Comparison of ENCODE assay signal across 49 mouse cellular contexts in genomic region chr10:13222135-13222534, GRCm38 (mm10). TPM values are rescaled to one million over a fixed set of nuclear protein-coding genes. Genes with fewer than 3 reads are reported as not detected.
"Had no signal": no experiment of that assay in that cellular context is flagged by ENCODE, and none has a peak within 500 bp of the region (broad histone marks: within the 10 kb centered on the region; RNA-seq: fewer than 3 reads in every experiment).

No protein-coding gene starts in this region.

- H3K9ac ChIP-seq: heart, embryonic 12.5 days; heart, embryonic 13.5 days; heart, embryonic 15.5 days; hindbrain, embryonic 12.5 days; hindbrain, embryonic 13.5 days; hindbrain, embryonic 14.5 days; hindbrain, embryonic 15.5 days; kidney, embryonic 15.5 days had no signal

- ATAC-seq: hindbrain, embryonic 16.5 days; hindbrain, postnatal 0 days; inflammation-experienced regulatory T-cells, adult 6 months had no signal

- H3K36me3 ChIP-seq: hindbrain, embryonic 13.5 days; hindbrain, embryonic 15.5 days had no signal

- H3K4me2 ChIP-seq: heart, embryonic 11.5 days; heart, embryonic 12.5 days; heart, embryonic 13.5 days; heart, embryonic 15.5 days; hindbrain, embryonic 12.5 days; hindbrain, embryonic 13.5 days; hindbrain, embryonic 14.5 days; hindbrain, embryonic 15.5 days; kidney, embryonic 15.5 days had no signal

- H3K27ac ChIP-seq: heart, embryonic 10.5 days; heart, embryonic 13.5 days; heart, embryonic 15.5 days; hindbrain, embryonic 10.5 days; hindbrain, embryonic 12.5 days; hindbrain, embryonic 13.5 days; hindbrain, embryonic 14.5 days; hindbrain, embryonic 15.5 days; hindbrain, postnatal 0 days; kidney, embryonic 15.5 days; kidney, postnatal 0 days; layer of hippocampus, adult 2 months; left cerebral cortex, adult 2 months had no signal

- H3K27me3 ChIP-seq: heart, embryonic 12.5 days; heart, embryonic 13.5 days; heart, embryonic 15.5 days; hindbrain, embryonic 12.5 days; hindbrain, embryonic 13.5 days; hindbrain, embryonic 15.5 days; kidney, embryonic 15.5 days had no signal

- DNase-seq: heart, postnatal 10 days; heart, postnatal 14 days; heart, postnatal 36 days; heart, postnatal 4 days; kidney, adult 11 months; kidney, adult 18-20 months; kidney, adult 2 months; kidney, adult 8-10 months; kidney, adult 9 months; kidney, postnatal 10 days; kidney, postnatal 14 days; kidney, postnatal 25 days; kidney, postnatal 36 days; kidney, postnatal 4 days; layer of hippocampus, adult 9-11 months; layer of hippocampus, postnatal 36 days had no signal

- H3K4me3 ChIP-seq: heart, embryonic 10.5 days; heart, embryonic 12.5 days; heart, embryonic 13.5 days; heart, embryonic 15.5 days; hindbrain, embryonic 10.5 days; hindbrain, embryonic 12.5 days; hindbrain, embryonic 13.5 days; hindbrain, embryonic 15.5 days; kidney, embryonic 15.5 days; layer of hippocampus, adult 2 months; left cerebral cortex, adult 2 months had no signal

- H3K9me3 ChIP-seq: heart, embryonic 10.5 days; heart, embryonic 12.5 days; heart, embryonic 13.5 days; heart, embryonic 15.5 days; hindbrain, embryonic 10.5 days; hindbrain, embryonic 12.5 days; hindbrain, embryonic 13.5 days; hindbrain, embryonic 15.5 days; kidney, embryonic 15.5 days had no signal

- H3K4me1 ChIP-seq: heart, embryonic 15.5 days; hindbrain, embryonic 13.5 days; hindbrain, embryonic 15.5 days; kidney, embryonic 15.5 days had no signal

RNA-seq across cellular contexts. Expression of gene Zc2hc1b, which starts 44.3 kb away (rescaled TPM):
- total RNA-seq: heart, postnatal 10 days; heart, postnatal 14 days; heart, postnatal 25 days; heart, postnatal 36 days; heart, postnatal 4 days; hematopoietic stem cell, adult 5-6 weeks; hindbrain, postnatal 0 days; layer of hippocampus, adult 18-20 months; layer of hippocampus, adult 2 months; layer of hippocampus, adult 8-10 months; layer of hippocampus, postnatal 10 days; layer of hippocampus, postnatal 14 days; layer of hippocampus, postnatal 25 days; layer of hippocampus, postnatal 36 days; left cerebral cortex, adult 18-20 months; left cerebral cortex, adult 2 months; left cerebral cortex, adult 8-10 months had no signal
- polyA plus RNA-seq: heart, embryonic 10.5 days; heart, embryonic 11.5 days; heart, embryonic 12.5 days; heart, embryonic 13.5 days; heart, embryonic 14.5 days; heart, embryonic 15.5 days; heart, embryonic 16.5 days; heart, postnatal 0 days; hindbrain, embryonic 10.5 days; hindbrain, embryonic 11.5 days; hindbrain, embryonic 12.5 days; hindbrain, embryonic 13.5 days; hindbrain, embryonic 14.5 days; hindbrain, embryonic 15.5 days; hindbrain, embryonic 16.5 days; hindbrain, postnatal 0 days; inflammation-experienced regulatory T-cells, adult 6 months; kidney, adult 2 months; kidney, embryonic 14.5 days; kidney, embryonic 15.5 days; kidney, embryonic 16.5 days; kidney, postnatal 0 days; large intestine, adult 2 months had no signal
